Mouse (Mus musculus) midbrain, embryonic 15.5 days (tissue): Measurements from ENCODE around the gene Alx1. TPM values are rescaled to one million over a fixed set of nuclear protein-coding genes. Genes with fewer than 3 reads are reported as not detected.

ENCODE experiments used
- ATAC-seq: fragments of 200-750 bp; cut with Nextera tagmentation; replicated peaks from 2 replicates; pipeline ENCODE4 v1.8.0; 2017; ENCODE audit warnings: moderate TSS enrichment
- H3K27ac ChIP-seq: fragments of 300-500 bp; sonication (generic); 2 replicates; pipeline ENCODE4 v1.5.1; 2015; ENCODE audit warnings: mild to moderate bottlenecking, inconsistent platforms
- H3K27me3 ChIP-seq: fragments of 300-500 bp; sonication (generic); replicated peaks from 2 replicates; pipeline ENCODE4 v1.6.1; 2015; ENCODE audit warnings: inconsistent platforms
- H3K36me3 ChIP-seq: fragments of 300-500 bp; sonication (generic); replicated peaks from 2 replicates; pipeline ENCODE4 v1.6.1; 2015; ENCODE audit warnings: inconsistent platforms
- H3K4me1 ChIP-seq: fragments of 300-500 bp; sonication (generic); 2 replicates; pipeline ENCODE4 v1.6.1; 2015; ENCODE audit warnings: inconsistent platforms
- H3K4me2 ChIP-seq: fragments of 300-500 bp; sonication (generic); 2 replicates; pipeline ENCODE4 v1.6.1; 2015; ENCODE audit warnings: inconsistent platforms, mild to moderate bottlenecking, moderate library complexity
- H3K4me3 ChIP-seq: fragments of 300-500 bp; sonication (generic); 2 replicates; pipeline ENCODE4 v1.5.1; 2015; ENCODE audit warnings: mild to moderate bottlenecking, inconsistent platforms
- H3K9ac ChIP-seq: fragments of 300-500 bp; sonication (generic); 2 replicates; pipeline ENCODE4 v1.6.1; 2015; ENCODE audit warnings: mild to moderate bottlenecking, inconsistent platforms
- H3K9me3 ChIP-seq: fragments of 300-500 bp; sonication (generic); 2 replicates; pipeline ENCODE4 v1.6.1; 2016; ENCODE audit warnings: inconsistent platforms
- WGBS: fragments of 180-500 bp; shearing (Covaris S2); methylation state at CpG from one replicate; pipeline ENCODE4 v1.1.7; 2015; ENCODE audit warnings: mixed read lengths; 5-methylcytosine and 5-hydroxymethylcytosine counted together
- polyA plus RNA-seq: library from polyadenylated mRNA; unstranded; fragments of >200 nt; fragmentation: Nextera tagmentation; extraction: Ambion mirVana; gene quantifications from 2 replicates; pipeline ENCODE4 v1.2.1, GENCODE M21; 2015

Gene Alx1
- polyA plus RNA-seq, 1 experiment from 2014 or later = 0.57 TPM

- no peak overlapping the region for H3K9ac ChIP-seq
- H3K27me3 ChIP-seq = no peaks in the 10 kb centered on the region
- 89% methylated on average over 2 of the region's 2 CpGs for WGBS
- H3K27ac ChIP-seq = no peak overlapping the region
- no peaks in the 10 kb centered on the region for H3K36me3 ChIP-seq
- no peak overlapping the region for H3K4me3 ChIP-seq
- H3K4me2 ChIP-seq = no peak overlapping the region
- H3K4me1 ChIP-seq = no peaks in the 10 kb centered on the region
- no peaks in the 10 kb centered on the region for H3K9me3 ChIP-seq
- ATAC-seq = no peak
Observed at GRCm38 (mm10) chr10:103002556-103002955, 27.5 kb downstream of the Alx1 start.

GRCm38 (mm10) chr10:103000902-103001301, 29.1 kb downstream of the Alx1 start:
- WGBS = 73% methylated on average over 8 of the region's 8 CpGs
- no peak overlapping the region for H3K27ac ChIP-seq
- no peak overlapping the region for H3K4me3 ChIP-seq
- ATAC-seq = no peak
- no peaks in the 10 kb centered on the region for H3K27me3 ChIP-seq
- no peak overlapping the region for H3K9ac ChIP-seq
- H3K36me3 ChIP-seq = no peaks in the 10 kb centered on the region
- H3K9me3 ChIP-seq = no peaks in the 10 kb centered on the region
- H3K4me2 ChIP-seq = no peak overlapping the region
- no peaks in the 10 kb centered on the region for H3K4me1 ChIP-seq

DNA sequence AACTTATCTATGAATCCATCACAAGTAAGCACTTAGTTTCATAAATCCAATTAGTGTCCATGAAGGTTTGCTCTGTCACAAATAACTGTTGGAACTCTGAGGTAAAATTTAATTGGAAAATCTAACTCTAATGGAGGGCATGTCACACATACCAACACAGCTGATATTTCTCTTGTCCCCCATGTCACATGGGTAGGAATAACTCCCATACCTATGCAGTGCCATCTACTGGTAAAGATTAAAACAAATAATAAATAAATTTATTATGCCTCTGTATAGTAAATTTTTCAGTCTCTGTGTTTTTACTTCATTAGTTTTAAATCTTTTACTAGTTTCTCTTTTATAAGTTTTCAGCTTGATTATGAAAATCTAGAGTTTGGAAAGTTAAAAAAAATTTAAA, 30.4 kb downstream of the Alx1 start:
- H3K27me3 ChIP-seq = no peaks in the 10 kb centered on the region
- H3K4me2 ChIP-seq = no peak overlapping the region
- no peak overlapping the region for H3K9ac ChIP-seq
- no peak for ATAC-seq
- H3K36me3 ChIP-seq = no peaks in the 10 kb centered on the region
- H3K4me1 ChIP-seq = no peaks in the 10 kb centered on the region
- H3K9me3 ChIP-seq = no peaks in the 10 kb centered on the region
- no peak overlapping the region for H3K4me3 ChIP-seq
- H3K27ac ChIP-seq = no peak overlapping the region

DNA sequence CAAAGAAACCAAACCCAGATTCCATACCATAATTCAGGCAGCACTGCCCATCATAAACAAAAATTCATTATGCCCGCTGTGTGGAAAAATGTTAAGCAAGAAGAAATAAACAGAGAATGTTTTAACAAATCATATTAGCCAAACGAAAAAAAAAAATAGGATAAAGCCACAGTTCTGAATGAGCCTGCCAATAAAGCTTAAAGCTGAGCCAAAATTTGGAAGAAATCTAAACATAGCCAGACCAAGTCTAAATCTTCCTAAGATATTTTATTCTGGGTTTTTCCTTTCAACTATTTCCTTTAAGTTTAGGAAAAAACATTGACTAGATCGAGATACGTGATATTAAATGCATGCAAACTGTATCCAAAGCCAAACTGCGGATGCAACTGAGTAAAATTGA, 54.9 kb downstream of the Alx1 start:
- Histone ChIP-seq H3K4me2 (no peak overlapping the region), H3K4me3 (no peak overlapping the region), H3K36me3 (no peaks in the 10 kb centered on the region), H3K4me1 (no peaks in the 10 kb centered on the region), H3K27me3 (no peaks in the 10 kb centered on the region), H3K9me3 (no peaks in the 10 kb centered on the region), H3K9ac (no peak overlapping the region), H3K27ac (no peak overlapping the region)
- WGBS = 94% methylated on average over 5 of the region's 5 CpGs
- ATAC-seq = no peak

- Histone ChIP-seq H3K9me3 (no peaks in the 10 kb centered on the region), H3K36me3 (no peaks in the 10 kb centered on the region), H3K4me3 (no peak overlapping the region), H3K4me2 (no peak overlapping the region), H3K27me3 (no peaks in the 10 kb centered on the region), H3K27ac (no peak overlapping the region), H3K4me1 (no peaks in the 10 kb centered on the region), H3K9ac (no peak overlapping the region)
- no peak for ATAC-seq
- 87% methylated on average over 2 of the region's 2 CpGs for WGBS
Observed at GRCm38 (mm10) chr10:102959602-102960001, 70.4 kb downstream of the Alx1 start.

Other genes starting within 250 kb of the Alx1 start
- gene Lrriq1, start 206.1 kb upstream of the Alx1 start, polyA plus RNA-seq = 3.5 and 4.0 TPM in 2 replicates